Mouse (Mus musculus) hindbrain, embryonic 11.5 days (tissue): Measurements from ENCODE around the gene Lypd6b. TPM values are rescaled to one million over a fixed set of nuclear protein-coding genes. Genes with fewer than 3 reads are reported as not detected.

ENCODE experiments used
- ATAC-seq: fragments of 200-750 bp; cut with Nextera tagmentation; 2 replicates; pipeline ENCODE4 v1.8.0; 2017; ENCODE audit warnings: mild to moderate bottlenecking, moderate TSS enrichment, moderate library complexity; ENCODE audit not compliant: low FRiP score
- DNase-seq: peaks from one replicate; pipeline ENCODE4 v3.0.0-alpha.2; 2015; ENCODE audit warnings: low spot score
- H3K27ac ChIP-seq: fragments of 300-500 bp; sonication (generic); 2 replicates; pipeline ENCODE4 v1.5.1; 2014; ENCODE audit warnings: mild to moderate bottlenecking, low read depth, low read length
- H3K27me3 ChIP-seq: fragments of 300-500 bp; sonication (generic); 2 replicates; pipeline ENCODE4 v1.6.1; 2014; ENCODE audit warnings: mild to moderate bottlenecking, low read length, moderate library complexity, mixed read lengths; ENCODE audit not compliant: control insufficient read depth, insufficient read depth
- H3K36me3 ChIP-seq: fragments of 300-500 bp; sonication (generic); 2 replicates; pipeline ENCODE4 v1.6.1; 2014; ENCODE audit warnings: mild to moderate bottlenecking, low read length, moderate library complexity, mixed read lengths; ENCODE audit not compliant: control insufficient read depth, insufficient read depth
- H3K4me1 ChIP-seq: fragments of 300-500 bp; sonication (generic); replicated peaks from 2 replicates; pipeline ENCODE4 v1.6.1; 2014; ENCODE audit warnings: low read length, mixed read lengths; ENCODE audit not compliant: control insufficient read depth, insufficient read depth
- H3K4me2 ChIP-seq: fragments of 300-500 bp; sonication (generic); replicated peaks from 2 replicates; pipeline ENCODE4 v1.6.1; 2014; ENCODE audit warnings: mild to moderate bottlenecking, low read depth, low read length
- H3K4me3 ChIP-seq: fragments of 300-500 bp; sonication (generic); 2 replicates; pipeline ENCODE4 v1.5.1; 2014; ENCODE audit warnings: low read depth, low read length
- H3K9ac ChIP-seq: fragments of 300-500 bp; sonication (generic); 2 replicates; pipeline ENCODE4 v1.6.1; 2014; ENCODE audit warnings: low read depth, low read length
- H3K9me3 ChIP-seq: fragments of 300-500 bp; sonication (generic); 2 replicates; pipeline ENCODE4 v1.6.1; 2016; ENCODE audit warnings: low read length; ENCODE audit not compliant: control insufficient read depth
- WGBS: fragments of 180-500 bp; shearing (Covaris S2); extraction: QIAGEN DNeasy Blood & Tissue Kit; methylation state at CpG from one replicate; pipeline ENCODE4 v1.1.7; 2014; 5-methylcytosine and 5-hydroxymethylcytosine counted together
- polyA plus RNA-seq: library from polyadenylated mRNA; unstranded; fragments of >200 nt; fragmentation: Nextera tagmentation; extraction: Ambion mirVana; gene quantifications from 2 replicates; pipeline ENCODE4 v1.2.1, GENCODE M21; 2014

The Lypd6b gene
- polyA plus RNA-seq, 1 experiment from 2014 or later: 2.1 TPM

DNA sequence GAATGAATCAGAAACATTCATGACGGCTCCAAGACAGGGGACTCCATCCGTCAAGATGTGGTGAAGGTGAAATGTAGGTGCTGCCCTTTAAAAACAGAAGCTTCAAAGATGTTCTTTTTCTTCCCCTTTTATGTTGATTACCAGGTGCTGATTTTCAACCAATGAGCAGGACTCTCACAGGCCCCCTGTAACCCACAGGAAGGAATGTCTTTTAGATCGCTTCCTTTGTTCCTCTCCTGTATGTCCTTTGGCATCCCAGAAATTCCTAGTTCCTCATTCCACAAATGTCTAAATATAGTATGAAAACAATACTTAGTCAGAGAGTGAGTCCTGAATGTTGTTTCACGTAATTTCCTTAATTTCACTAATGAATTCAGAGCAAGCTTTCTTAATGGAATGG lies 164.2 kb downstream of the Lypd6b start:
- Histone ChIP-seq H3K27ac (no peak overlapping the region), H3K9ac (no peak overlapping the region), H3K4me3 (no peak overlapping the region), H3K27me3 (no peaks in the 10 kb centered on the region), H3K36me3 (no peaks in the 10 kb centered on the region), H3K9me3 (no peaks in the 10 kb centered on the region), H3K4me1 (no peaks in the 10 kb centered on the region), H3K4me2 (no peak overlapping the region)
- no peak for ATAC-seq
- DNase-seq: no peak
- WGBS: 69% methylated on average over 4 of the region's 4 CpGs

DNA sequence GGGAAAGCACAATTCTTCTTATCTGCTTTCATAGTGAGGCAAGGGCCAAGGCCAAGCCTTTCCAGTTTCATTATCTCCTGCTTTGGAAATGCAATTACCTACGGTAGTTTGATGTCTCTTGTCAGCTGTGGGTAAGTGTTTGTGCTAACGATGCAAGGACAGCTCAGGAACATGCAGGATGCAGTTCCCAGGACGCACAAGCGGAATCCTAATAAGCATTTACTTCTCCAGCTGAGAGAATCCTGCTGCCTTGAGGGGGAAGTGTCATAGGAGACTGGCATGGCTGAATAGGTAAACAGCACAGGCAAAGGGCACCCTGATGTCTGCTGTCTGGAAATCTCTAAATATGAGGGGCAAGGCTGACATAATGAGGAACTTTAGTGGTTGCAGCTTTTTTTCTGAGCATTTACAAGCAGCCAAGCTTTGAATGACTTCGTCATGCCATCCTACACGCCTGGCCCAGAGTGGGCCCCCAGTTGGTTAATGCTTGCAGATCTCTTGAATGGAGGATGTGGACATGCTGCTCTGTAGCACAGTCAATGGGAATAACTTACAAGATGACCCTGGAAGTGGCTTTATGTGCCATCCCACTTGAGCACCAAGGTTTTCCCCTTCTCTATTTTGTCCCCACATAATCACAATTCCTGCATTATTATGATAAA lies 165.3 kb downstream of the Lypd6b start:
- ATAC-seq: no peak
- H3K9ac ChIP-seq: no peak overlapping the region
- no peak overlapping the region for H3K4me2 ChIP-seq
- DNase-seq: no peak
- H3K9me3 ChIP-seq: no peaks in the 10 kb centered on the region
- no peak overlapping the region for H3K27ac ChIP-seq
- H3K36me3 ChIP-seq: no peaks in the 10 kb centered on the region
- H3K4me1 ChIP-seq: no peaks in the 10 kb centered on the region
- H3K4me3 ChIP-seq: no peak overlapping the region
- H3K27me3 ChIP-seq: no peaks in the 10 kb centered on the region
- WGBS: 58% methylated on average over 6 of the region's 6 CpGs

DNA sequence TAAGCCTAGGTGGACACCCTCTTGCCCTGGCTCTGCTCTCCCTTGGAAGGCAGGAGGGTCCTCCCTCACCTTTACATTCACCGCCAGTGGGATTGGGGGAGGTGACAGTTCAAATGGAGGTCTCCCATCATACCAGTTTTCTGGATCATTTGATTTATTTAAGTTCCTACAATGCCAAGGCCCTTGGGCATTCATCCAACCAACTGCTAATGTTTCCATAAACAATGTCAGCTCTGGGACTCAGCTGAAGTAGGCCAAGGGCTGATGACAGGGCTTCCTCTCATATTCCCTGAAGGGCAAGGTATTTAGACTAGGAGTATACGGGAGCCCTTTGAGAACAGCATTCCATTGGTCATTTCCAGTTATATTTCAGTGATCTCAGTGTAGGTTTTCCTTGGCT lies 170.0 kb downstream of the Lypd6b start:
- Histone ChIP-seq H3K4me2 (no peak overlapping the region), H3K9ac (no peak overlapping the region), H3K9me3 (no peaks in the 10 kb centered on the region), H3K4me3 (no peak overlapping the region), H3K36me3 (no peaks in the 10 kb centered on the region), H3K27me3 (no peaks in the 10 kb centered on the region), H3K4me1 (no peaks in the 10 kb centered on the region), H3K27ac (no peak overlapping the region)
- 76% methylated on average over 2 of the region's 2 CpGs for WGBS
- DNase-seq (no peak), ATAC-seq (no peak)

DNA sequence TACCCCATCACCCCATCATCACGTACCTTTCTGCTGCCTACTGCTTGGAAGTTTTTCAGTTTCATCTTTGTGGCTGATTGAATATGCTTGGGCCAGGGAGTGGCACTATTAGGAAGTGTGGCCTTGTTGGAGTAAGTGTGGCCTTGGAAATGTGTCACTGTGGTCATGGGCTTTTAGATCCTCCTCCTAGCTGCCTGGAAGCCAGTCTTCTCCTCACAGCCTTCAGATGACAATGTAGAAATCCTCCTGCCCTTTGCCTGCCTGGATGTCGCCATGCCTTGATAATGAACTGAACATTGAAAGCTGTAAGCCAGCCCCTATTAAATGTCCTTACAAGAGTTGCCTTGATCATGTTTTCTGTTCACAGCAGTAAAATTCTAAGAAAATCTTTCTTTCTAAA lies 174.5 kb downstream of the Lypd6b start:
- no peaks in the 10 kb centered on the region for H3K4me1 ChIP-seq
- no peaks in the 10 kb centered on the region for H3K9me3 ChIP-seq
- no peak for ATAC-seq
- no peak for DNase-seq
- no peak overlapping the region for H3K4me2 ChIP-seq
- H3K36me3 ChIP-seq: no peaks in the 10 kb centered on the region
- no peak overlapping the region for H3K4me3 ChIP-seq
- 91% methylated on average over 2 of the region's 2 CpGs for WGBS
- H3K27ac ChIP-seq: no peak overlapping the region
- H3K27me3 ChIP-seq: no peaks in the 10 kb centered on the region
- no peak overlapping the region for H3K9ac ChIP-seq

DNA sequence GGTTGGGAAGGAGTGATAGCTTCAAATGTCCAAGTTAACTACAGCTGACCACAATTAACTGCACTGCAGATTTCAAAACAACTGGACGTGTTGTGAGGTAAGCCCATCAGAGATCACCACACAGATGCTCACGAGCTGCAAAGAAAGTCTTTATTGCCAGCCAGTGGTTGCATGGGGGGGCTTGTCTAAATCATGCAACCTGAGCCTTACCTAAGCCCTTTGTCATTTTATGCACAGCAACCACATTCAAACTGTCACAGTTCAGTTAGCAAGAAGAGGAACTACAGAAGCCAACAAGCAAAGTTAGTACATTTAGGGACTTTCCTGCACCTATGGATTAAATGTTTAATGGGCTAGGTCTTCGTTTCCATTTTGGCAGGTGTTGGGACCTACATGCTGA lies 177.4 kb downstream of the Lypd6b start:
- no peaks in the 10 kb centered on the region for H3K27me3 ChIP-seq
- H3K4me3 ChIP-seq: no peak overlapping the region
- DNase-seq (no peak), ATAC-seq (no peak)
- H3K36me3 ChIP-seq: no peaks in the 10 kb centered on the region
- H3K4me1 ChIP-seq: no peaks in the 10 kb centered on the region
- H3K9ac ChIP-seq: no peak overlapping the region
- H3K9me3 ChIP-seq: no peaks in the 10 kb centered on the region
- no peak overlapping the region for H3K4me2 ChIP-seq
- 58% methylated on average over 3 of the region's 3 CpGs for WGBS
- no peak overlapping the region for H3K27ac ChIP-seq

DNA sequence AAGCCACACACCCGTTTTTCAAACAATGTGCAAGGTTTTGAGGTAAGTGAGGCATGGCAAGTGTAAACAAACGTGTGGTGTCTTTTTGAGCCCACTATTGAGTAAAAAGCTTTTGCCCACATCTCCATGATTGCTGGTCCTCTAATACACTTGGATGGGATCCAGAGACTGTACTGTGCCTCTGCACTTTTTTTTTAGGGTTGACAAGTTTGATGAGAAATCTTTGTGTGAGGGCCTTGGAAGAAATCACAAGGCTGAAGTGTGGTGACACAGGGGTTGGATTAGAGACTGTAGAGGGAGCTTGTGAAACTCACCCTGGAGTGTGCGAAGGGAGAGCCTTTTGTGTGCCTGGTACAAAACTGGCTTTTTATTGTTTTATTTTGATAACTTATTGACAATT lies 180.3 kb downstream of the Lypd6b start:
- Histone ChIP-seq H3K27ac (no peak overlapping the region), H3K4me1 (no peaks in the 10 kb centered on the region), H3K9ac (no peak overlapping the region), H3K4me2 (no peak overlapping the region), H3K27me3 (no peaks in the 10 kb centered on the region), H3K4me3 (no peak overlapping the region), H3K9me3 (no peaks in the 10 kb centered on the region; the same call in 1 of the 2 replicates), H3K36me3 (no peaks in the 10 kb centered on the region)
- WGBS: 53% methylated on average over 3 of the region's 3 CpGs
- DNase-seq (no peak), ATAC-seq (no peak)

DNA sequence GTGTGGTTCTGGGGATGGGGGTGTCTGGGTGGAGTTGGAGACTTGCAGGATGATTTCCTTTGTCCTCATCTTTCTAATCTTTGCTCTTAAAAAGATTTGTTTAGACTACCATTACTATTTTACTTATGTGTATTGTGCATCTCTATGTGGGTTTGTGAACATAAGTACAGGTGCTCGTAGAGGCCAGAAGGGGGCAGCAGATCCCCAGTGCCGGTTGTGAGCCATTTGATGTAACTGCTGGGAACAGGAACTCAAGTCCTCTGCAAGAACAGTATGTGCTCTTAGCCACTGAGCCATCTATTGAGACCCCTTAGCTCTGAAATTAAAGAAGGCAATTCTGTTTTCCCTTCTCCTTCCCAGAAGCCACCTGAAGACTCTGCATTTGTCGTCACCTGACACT lies 183.5 kb downstream of the Lypd6b start:
- Histone ChIP-seq H3K9me3 (no peaks in the 10 kb centered on the region; the same call in 1 of the 2 replicates), H3K9ac (no peak overlapping the region), H3K4me1 (no peaks in the 10 kb centered on the region), H3K4me3 (no peak overlapping the region), H3K4me2 (no peak overlapping the region), H3K36me3 (no peaks in the 10 kb centered on the region), H3K27me3 (no peaks in the 10 kb centered on the region), H3K27ac (no peak overlapping the region)
- no peak for DNase-seq
- WGBS: 94% methylated on average over 3 of the region's 3 CpGs
- ATAC-seq: no peak

DNA sequence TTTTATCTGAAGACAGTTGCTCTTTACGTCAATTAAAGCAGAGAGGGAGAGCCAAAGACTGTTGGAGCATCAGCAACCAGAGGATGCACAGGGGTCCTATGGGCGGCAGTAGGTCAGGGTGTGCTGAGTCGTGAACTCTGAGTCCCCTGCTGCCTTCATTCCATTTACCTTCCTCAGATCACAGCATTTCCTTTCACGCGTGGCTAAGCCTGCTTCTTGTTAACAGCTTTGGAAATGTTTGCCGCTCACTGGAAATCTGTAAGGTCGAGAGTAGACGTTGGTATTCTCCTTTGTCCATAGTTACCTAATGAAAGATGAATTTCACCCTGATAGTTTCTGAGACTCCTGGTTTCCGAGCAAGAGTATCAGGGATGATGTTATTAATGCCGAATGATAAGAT lies 191.1 kb downstream of the Lypd6b start:
- Histone ChIP-seq H3K27me3 (no peaks in the 10 kb centered on the region), H3K4me1 (no peaks in the 10 kb centered on the region), H3K9ac (no peak overlapping the region), H3K9me3 (no peaks in the 10 kb centered on the region), H3K4me3 (no peak overlapping the region), H3K27ac (no peak overlapping the region), H3K36me3 (no peaks in the 10 kb centered on the region), H3K4me2 (no peak overlapping the region)
- 74% methylated on average over 10 of the region's 10 CpGs for WGBS
- DNase-seq (no peak), ATAC-seq (no peak)

DNA sequence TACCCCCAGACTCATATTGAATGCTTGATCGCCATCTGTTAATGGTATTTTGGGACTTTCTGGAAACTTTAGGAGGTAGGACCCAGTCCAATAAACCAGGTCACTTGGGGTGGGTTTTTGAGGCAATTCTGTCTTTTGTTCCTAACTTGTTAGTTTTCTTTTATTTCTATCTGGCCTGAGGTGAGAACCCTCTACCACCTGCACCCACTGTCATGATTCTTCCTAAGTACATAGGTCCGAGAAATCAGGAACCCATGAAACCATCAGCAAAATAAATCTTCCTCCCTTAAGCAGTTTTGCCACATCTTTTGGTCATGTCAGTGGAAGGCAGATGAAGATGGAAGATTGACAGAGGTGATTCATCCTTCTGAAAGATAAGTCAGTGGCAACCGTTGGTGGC lies 192.5 kb downstream of the Lypd6b start:
- WGBS: 85% methylated on average over 3 of the region's 3 CpGs
- Histone ChIP-seq H3K27ac (no peak overlapping the region), H3K9me3 (no peaks in the 10 kb centered on the region), H3K36me3 (no peaks in the 10 kb centered on the region), H3K27me3 (no peaks in the 10 kb centered on the region), H3K9ac (no peak overlapping the region), H3K4me3 (no peak overlapping the region), H3K4me2 (no peak overlapping the region), H3K4me1 (no peaks in the 10 kb centered on the region)
- DNase-seq (no peak), ATAC-seq (no peak)
